Mouse (Mus musculus) layer of hippocampus, adult 11-12 months (tissue): ENCODE measurements around the gene Cd180.

Source experiments
- DNase-seq: peaks from one replicate; pipeline ENCODE4 v3.0.0; 2022; ENCODE audit warnings: low spot score

The Cd180 gene

GRCm38 (mm10) chr13:102744481-102745269 is 51.3 kb downstream of the Cd180 start:
- DNase-seq, result peak; percentile 74

GRCm38 (mm10) chr13:102745270-102745600 is 51.9 kb downstream of the Cd180 start:
- no peak for DNase-seq

GRCm38 (mm10) chr13:102745626-102746342 is 52.4 kb downstream of the Cd180 start:
- peak; percentile 38 for DNase-seq

GRCm38 (mm10) chr13:102746803-102747561 is 53.6 kb downstream of the Cd180 start:
- peak; percentile 44 for DNase-seq

- DNase-seq, result peak; percentile 28
Measured at GRCm38 (mm10) chr13:102749194-102749593, 55.8 kb downstream of the Cd180 start.

GRCm38 (mm10) chr13:102749891-102750290 is 56.5 kb downstream of the Cd180 start:
- DNase-seq, result no peak

GRCm38 (mm10) chr13:102753714-102754556 is 60.6 kb downstream of the Cd180 start:
- DNase-seq, result no peak

GRCm38 (mm10) chr13:102755124-102755523 is 61.8 kb downstream of the Cd180 start:
- no peak for DNase-seq

- no peak for DNase-seq
Measured at GRCm38 (mm10) chr13:102756071-102756470, 62.7 kb downstream of the Cd180 start.

GRCm38 (mm10) chr13:102758021-102758420 is 64.7 kb downstream of the Cd180 start:
- DNase-seq, result no peak

GRCm38 (mm10) chr13:102761410-102761809 is 68.1 kb downstream of the Cd180 start:
- DNase-seq, result no peak

GRCm38 (mm10) chr13:102762203-102762602 is 68.8 kb downstream of the Cd180 start:
- no peak for DNase-seq

- DNase-seq, result no peak
Measured at GRCm38 (mm10) chr13:102764218-102764617, 70.9 kb downstream of the Cd180 start.

- DNase-seq, result no peak
Measured at GRCm38 (mm10) chr13:102765216-102765615, 71.9 kb downstream of the Cd180 start.

GRCm38 (mm10) chr13:102767110-102767509 is 73.8 kb downstream of the Cd180 start:
- DNase-seq, result no peak

- no peak for DNase-seq
Measured at GRCm38 (mm10) chr13:102768512-102768911, 75.2 kb downstream of the Cd180 start.

- no peak for DNase-seq
Measured at GRCm38 (mm10) chr13:102770194-102770593, 76.8 kb downstream of the Cd180 start.

- DNase-seq, result no peak
Measured at GRCm38 (mm10) chr13:102773169-102773568, 79.8 kb downstream of the Cd180 start.

GRCm38 (mm10) chr13:102774786-102775201 is 81.4 kb downstream of the Cd180 start:
- DNase-seq, result no peak

- DNase-seq, result no peak
Measured at GRCm38 (mm10) chr13:102775506-102775905, 82.1 kb downstream of the Cd180 start.

- DNase-seq, result no peak
Measured at GRCm38 (mm10) chr13:102778859-102779258, 85.5 kb downstream of the Cd180 start.

GRCm38 (mm10) chr13:102779275-102779674 is 85.9 kb downstream of the Cd180 start:
- DNase-seq, result no peak
